Mouse (Mus musculus) hematopoietic stem cell, adult 5-6 weeks (primary cell): Measurements from ENCODE around the gene Col27a1. TPM values are rescaled to one million over a fixed set of nuclear protein-coding genes. Genes with fewer than 3 reads are reported as not detected.

Experiments
- ATAC-seq, 2 experiments: fragments of 125-278 bp in 1 of 2; replicated peaks in 1 of 2; 2 replicates each; pipeline ENCODE4 v1.8.0; 2016 to 2017; ENCODE audit warnings: inconsistent platforms in 2 of 2, mild to moderate bottlenecking in 2 of 2, moderate number of reproducible peaks in 2 of 2, low read depth in 1 of 2, moderate TSS enrichment in 1 of 2; ENCODE audit not compliant: low FRiP score in 2 of 2, poor library complexity in 2 of 2, severe bottlenecking in 2 of 2, insufficient read depth in 1 of 2, low TSS enrichment in 1 of 2
- total RNA-seq: library from RNA; stranded (forward); fragments of 172-1452, 232-1000 nt; gene quantifications from 2 replicates; pipeline ENCODE4 v1.2.3, GENCODE M21; 2017

Col27a1 gene
- total RNA-seq, 1 experiment from 2014 or later: not detected

- ATAC-seq: no peak
These were observed 161.6 kb downstream of the Col27a1 start for GRCm38 (mm10) chr4:63375367-63375766.

- ATAC-seq: no peak
These were observed 163.7 kb downstream of the Col27a1 start for GRCm38 (mm10) chr4:63377483-63377882.

- ATAC-seq: no peak
These were observed 169.0 kb downstream of the Col27a1 start for GRCm38 (mm10) chr4:63382676-63383369.

GRCm38 (mm10) chr4:63383474-63383873, 169.7 kb downstream of the Col27a1 start:
- ATAC-seq: no peak

GRCm38 (mm10) chr4:63384262-63384661, 170.5 kb downstream of the Col27a1 start:
- no peak for ATAC-seq

Other genes starting within 250 kb of the Col27a1 start
- gene Zfp618, start 248.4 kb upstream of the Col27a1 start, total RNA-seq: 1.3 and 1.5 TPM in 2 replicates
- not detected in 2 replicates for gene Ambp, start 59.2 kb upstream of the Col27a1 start, total RNA-seq
- not detected in 2 replicates for gene Kif12, start 41.9 kb upstream of the Col27a1 start, total RNA-seq
- gene Orm1, start 130.6 kb downstream of the Col27a1 start, total RNA-seq: 0.84 and 11.3 TPM in 2 replicates
- gene Orm3, start 142.2 kb downstream of the Col27a1 start, total RNA-seq: not detected in 2 replicates
- gene Orm2, start 148.4 kb downstream of the Col27a1 start, total RNA-seq: not detected in 2 replicates
- gene Akna, start 189.3 kb downstream of the Col27a1 start, total RNA-seq: 19.1 and 22.1 TPM in 2 replicates